Mouse (Mus musculus) bone marrow, adult 2 months (tissue): ENCODE data around the gene Usf1.

Experiments
- CTCF ChIP-seq: fragments of 200-500 bp; IDR thresholded peaks from 2 replicates; pipeline ENCODE4 v1.5.1; 2011; ENCODE audit warnings: low read length, control low read depth; ENCODE audit not compliant: control insufficient read depth, insufficient read depth
- POLR2A ChIP-seq: fragments of 200-500 bp; IDR thresholded peaks from 2 replicates; pipeline ENCODE4 v1.6.1; 2011; ENCODE audit warnings: low read depth, mild to moderate bottlenecking, control low read depth, low read length, borderline replicate concordance; ENCODE audit not compliant: control insufficient read depth

DNA sequence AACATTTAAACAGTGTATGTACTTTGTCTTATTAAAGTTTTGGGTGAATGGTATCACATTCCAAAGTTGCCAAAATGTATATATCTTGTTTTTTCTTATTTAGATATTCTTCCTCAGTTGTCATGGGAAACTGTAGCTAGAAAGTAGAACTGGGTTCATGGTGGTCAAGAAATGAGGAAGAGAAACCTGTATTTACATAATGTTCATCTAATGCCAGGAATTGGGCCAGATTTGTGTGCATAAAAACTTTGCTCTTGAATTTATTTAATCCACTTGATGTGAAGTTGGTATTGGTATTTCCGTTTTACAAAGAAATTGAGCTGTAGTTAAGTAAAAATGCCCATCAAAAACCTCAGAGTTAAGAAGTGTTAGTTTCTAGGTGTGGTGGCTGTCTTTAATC is 882 bp upstream of the Usf1 start:
- TF ChIP-seq POLR2A (no peak), CTCF (no peak)
